Mouse (Mus musculus) limb, embryonic 11.5 days (tissue): ENCODE measurements around the gene Epb41l1. TPM values are rescaled to one million over a fixed set of nuclear protein-coding genes. Genes with fewer than 3 reads are reported as not detected.

Experiments
- ATAC-seq: fragments of 200-750 bp; cut with Nextera tagmentation; 2 replicates; pipeline ENCODE4 v1.8.0; 2017; ENCODE audit warnings: low read depth; ENCODE audit not compliant: insufficient number of reproducible peaks, low FRiP score, low TSS enrichment
- DNase-seq: peaks from one replicate; pipeline ENCODE4 v3.0.0-alpha.2; 2015; ENCODE audit warnings: low spot score
- H3K27ac ChIP-seq: fragments of 300-500 bp; sonication (generic); replicated peaks from 2 replicates; pipeline ENCODE4 v1.5.1; 2014; ENCODE audit warnings: low read depth, mild to moderate bottlenecking, low read length
- H3K27me3 ChIP-seq: fragments of 300-500 bp; sonication (generic); 2 replicates; pipeline ENCODE4 v1.6.1; 2014; ENCODE audit warnings: mild to moderate bottlenecking, low read length, mixed read lengths; ENCODE audit not compliant: control insufficient read depth, insufficient read depth
- H3K36me3 ChIP-seq: fragments of 300-500 bp; sonication (generic); 2 replicates; pipeline ENCODE4 v1.6.1; 2014; ENCODE audit warnings: mild to moderate bottlenecking, low read length, moderate library complexity, mixed read lengths; ENCODE audit not compliant: control insufficient read depth, insufficient read depth
- H3K4me1 ChIP-seq: fragments of 300-500 bp; sonication (generic); 2 replicates; pipeline ENCODE4 v1.6.1; 2014; ENCODE audit warnings: low read length, mixed read lengths; ENCODE audit not compliant: control insufficient read depth, insufficient read depth
- H3K4me2 ChIP-seq: fragments of 300-500 bp; sonication (generic); 2 replicates; pipeline ENCODE4 v1.6.1; 2014; ENCODE audit warnings: low read depth, mild to moderate bottlenecking, moderate library complexity; ENCODE audit not compliant: severe bottlenecking
- H3K4me3 ChIP-seq: fragments of 300-500 bp; sonication (generic); 2 replicates; pipeline ENCODE4 v1.5.1; 2014; ENCODE audit warnings: low read depth, low read length
- H3K9ac ChIP-seq: fragments of 300-500 bp; sonication (generic); 2 replicates; pipeline ENCODE4 v1.6.1; 2014; ENCODE audit warnings: mild to moderate bottlenecking, low read length
- H3K9me3 ChIP-seq: fragments of 300-500 bp; sonication (generic); 2 replicates; pipeline ENCODE4 v1.6.1; 2016; ENCODE audit warnings: low read length; ENCODE audit not compliant: control insufficient read depth
- WGBS: fragments of 180-500 bp; shearing (Covaris S2); extraction: QIAGEN DNeasy Blood & Tissue Kit; methylation state at CpG from one replicate; pipeline ENCODE4 v1.1.7; 2014; 5-methylcytosine and 5-hydroxymethylcytosine counted together
- polyA plus RNA-seq: library from polyadenylated mRNA; unstranded; fragments of >200 nt; fragmentation: Nextera tagmentation; extraction: Ambion mirVana; gene quantifications from 2 replicates; pipeline ENCODE4 v1.2.1, GENCODE M21; 2014

The Epb41l1 gene
- polyA plus RNA-seq, 1 experiment from 2014 or later, result 2.1 TPM

GRCm38 (mm10) chr2:156478046-156478690, 57.5 kb downstream of the Epb41l1 start:
- no peak overlapping the region for H3K27ac ChIP-seq
- 82% methylated on average over 13 of the region's 13 CpGs for WGBS
- H3K9me3 ChIP-seq, result no peaks in the 10 kb centered on the region; the same call in 1 of the 2 replicates
- H3K9ac ChIP-seq, result no peak overlapping the region
- no peak overlapping the region for H3K4me3 ChIP-seq
- ATAC-seq (no peak), DNase-seq (no peak)
- peaks cover 12% of the 10 kb centered on the region; the same call in 1 of the 2 replicates for H3K4me1 ChIP-seq
- no peak overlapping the region for H3K4me2 ChIP-seq
- no peaks in the 10 kb centered on the region for H3K36me3 ChIP-seq
- H3K27me3 ChIP-seq, result no peaks in the 10 kb centered on the region

GRCm38 (mm10) chr2:156479833-156480232, 59.1 kb downstream of the Epb41l1 start:
- Histone ChIP-seq H3K4me3 (no peak overlapping the region), H3K27me3 (no peaks in the 10 kb centered on the region), H3K9me3 (no peaks in the 10 kb centered on the region; the same call in 1 of the 2 replicates), H3K27ac (no peak overlapping the region), H3K9ac (no peak overlapping the region), H3K4me2 (no peak overlapping the region), H3K4me1 (peaks cover 11% of the 10 kb centered on the region; the same call in 1 of the 2 replicates), H3K36me3 (no peaks in the 10 kb centered on the region)
- ATAC-seq, result no peak
- DNase-seq, result no peak
- 69% methylated on average over 7 of the region's 7 CpGs for WGBS

GRCm38 (mm10) chr2:156480267-156480666, 59.6 kb downstream of the Epb41l1 start:
- Histone ChIP-seq H3K36me3 (no peaks in the 10 kb centered on the region), H3K9ac (no peak overlapping the region), H3K9me3 (no peaks in the 10 kb centered on the region; the same call in 1 of the 2 replicates), H3K4me1 (peaks cover 7% of the 10 kb centered on the region; the same call in 1 of the 2 replicates), H3K4me3 (no peak overlapping the region), H3K27ac (no peak overlapping the region), H3K4me2 (no peak overlapping the region), H3K27me3 (no peaks in the 10 kb centered on the region)
- DNase-seq, result no peak
- 78% methylated on average over 7 of the region's 7 CpGs for WGBS
- no peak for ATAC-seq

- Histone ChIP-seq H3K9me3 (no peaks in the 10 kb centered on the region; the same call in 1 of the 2 replicates), H3K4me3 (no peak overlapping the region), H3K4me2 (no peak overlapping the region), H3K4me1 (no peaks in the 10 kb centered on the region), H3K27me3 (no peaks in the 10 kb centered on the region), H3K9ac (no peak overlapping the region), H3K36me3 (no peaks in the 10 kb centered on the region), H3K27ac (no peak overlapping the region)
- WGBS, result 31% methylated on average over 13 of the region's 13 CpGs
- no peak for ATAC-seq
- peak; percentile 81 for DNase-seq
Observed at GRCm38 (mm10) chr2:156482299-156482698, 61.6 kb downstream of the Epb41l1 start.

- Histone ChIP-seq H3K4me3 (no peak overlapping the region), H3K27me3 (no peaks in the 10 kb centered on the region), H3K36me3 (no peaks in the 10 kb centered on the region), H3K4me1 (no peaks in the 10 kb centered on the region), H3K4me2 (no peak overlapping the region), H3K27ac (no peak overlapping the region), H3K9me3 (no peaks in the 10 kb centered on the region; the same call in 1 of the 2 replicates), H3K9ac (no peak overlapping the region)
- ATAC-seq (no peak), DNase-seq (no peak)
- WGBS, result 85% methylated on average over 3 of the region's 3 CpGs
Observed at GRCm38 (mm10) chr2:156482764-156483163, 62.1 kb downstream of the Epb41l1 start.

GRCm38 (mm10) chr2:156483204-156483603, 62.5 kb downstream of the Epb41l1 start:
- Histone ChIP-seq H3K27ac (no peak overlapping the region), H3K4me1 (no peaks in the 10 kb centered on the region), H3K27me3 (no peaks in the 10 kb centered on the region), H3K36me3 (no peaks in the 10 kb centered on the region), H3K9ac (no peak overlapping the region), H3K4me3 (no peak overlapping the region), H3K9me3 (no peaks in the 10 kb centered on the region; the same call in 1 of the 2 replicates), H3K4me2 (no peak overlapping the region)
- 90% methylated on average over 7 of the region's 7 CpGs for WGBS
- DNase-seq (no peak), ATAC-seq (no peak)

GRCm38 (mm10) chr2:156486086-156486751, 65.5 kb downstream of the Epb41l1 start:
- no peaks in the 10 kb centered on the region for H3K4me1 ChIP-seq
- H3K36me3 ChIP-seq, result no peaks in the 10 kb centered on the region
- WGBS, result 91% methylated on average over 12 of the region's 12 CpGs
- DNase-seq (no peak), ATAC-seq (no peak)
- no peak overlapping the region for H3K9ac ChIP-seq
- no peak overlapping the region for H3K4me2 ChIP-seq
- no peak overlapping the region for H3K27ac ChIP-seq
- H3K9me3 ChIP-seq, result no peaks in the 10 kb centered on the region; the same call in 1 of the 2 replicates
- no peaks in the 10 kb centered on the region for H3K27me3 ChIP-seq
- H3K4me3 ChIP-seq, result no peak overlapping the region

GRCm38 (mm10) chr2:156487589-156488160, 67.0 kb downstream of the Epb41l1 start:
- no peak overlapping the region for H3K9ac ChIP-seq
- no peaks in the 10 kb centered on the region for H3K4me1 ChIP-seq
- H3K4me2 ChIP-seq, result no peak overlapping the region
- no peaks in the 10 kb centered on the region; the same call in 1 of the 2 replicates for H3K9me3 ChIP-seq
- H3K27ac ChIP-seq, result no peak overlapping the region
- no peaks in the 10 kb centered on the region for H3K27me3 ChIP-seq
- DNase-seq (no peak), ATAC-seq (no peak)
- no peak overlapping the region for H3K4me3 ChIP-seq
- WGBS, result 81% methylated on average over 10 of the region's 10 CpGs
- H3K36me3 ChIP-seq, result no peaks in the 10 kb centered on the region
